Mouse (Mus musculus) liver, adult 2 months (tissue): ENCODE data around the gene Ldlrad3.

Experiments used
- CTCF ChIP-seq: fragments of 200-500 bp; IDR thresholded peaks from 2 replicates; pipeline ENCODE4 v1.5.1; 2011; ENCODE audit warnings: low read depth, low read length, control low read depth
- POLR2A ChIP-seq: fragments of 200-500 bp; IDR thresholded peaks from 2 replicates; pipeline ENCODE4 v1.6.1; 2011; ENCODE audit warnings: low read length, control low read depth; ENCODE audit not compliant: insufficient read depth; ENCODE audit errors: extremely low read depth

GRCm38 (mm10) chr2:102190956-102191355 is 4.8 kb upstream of the Ldlrad3 start:
- no peak for TF ChIP-seq POLR2A
- TF ChIP-seq CTCF = no peak
